Mouse (Mus musculus) lung, embryonic 15.5 days (tissue): ENCODE data around the gene Vps35l. TPM values are rescaled to one million over a fixed set of nuclear protein-coding genes. Genes with fewer than 3 reads are reported as not detected.

Source experiments
- ATAC-seq: fragments of 200-750 bp; cut with Nextera tagmentation; 2 replicates; pipeline ENCODE4 v1.8.0; 2017; ENCODE audit warnings: moderate number of reproducible peaks, borderline replicate concordance; ENCODE audit not compliant: low FRiP score, low TSS enrichment; ENCODE audit errors: extremely low read depth
- H3K27ac ChIP-seq: fragments of 300-500 bp; sonication (generic); 2 replicates; pipeline ENCODE4 v1.5.1; 2015; ENCODE audit warnings: moderate library complexity, mild to moderate bottlenecking, inconsistent platforms
- H3K27me3 ChIP-seq: fragments of 300-500 bp; sonication (generic); 2 replicates; pipeline ENCODE4 v1.6.1; 2015; ENCODE audit warnings: inconsistent platforms
- H3K36me3 ChIP-seq: fragments of 300-500 bp; sonication (generic); 2 replicates; pipeline ENCODE4 v1.6.1; 2015; ENCODE audit warnings: inconsistent platforms
- H3K4me1 ChIP-seq: fragments of 300-500 bp; sonication (generic); 2 replicates; pipeline ENCODE4 v1.6.1; 2015; ENCODE audit warnings: inconsistent platforms
- H3K4me2 ChIP-seq: fragments of 300-500 bp; sonication (generic); 2 replicates; pipeline ENCODE4 v1.6.1; 2015; ENCODE audit warnings: inconsistent platforms, mild to moderate bottlenecking, moderate library complexity
- H3K4me3 ChIP-seq: fragments of 300-500 bp; sonication (generic); 2 replicates; pipeline ENCODE4 v1.5.1; 2015; ENCODE audit warnings: mild to moderate bottlenecking, inconsistent platforms
- H3K9ac ChIP-seq: fragments of 300-500 bp; sonication (generic); 2 replicates; pipeline ENCODE4 v1.6.1; 2015; ENCODE audit warnings: inconsistent platforms
- H3K9me3 ChIP-seq: fragments of 300-500 bp; sonication (generic); 2 replicates; pipeline ENCODE4 v1.6.1; 2016; ENCODE audit warnings: inconsistent platforms
- WGBS: fragments of 180-500 bp; shearing (Covaris S2); methylation state at CpG from one replicate; pipeline ENCODE4 v1.1.7; 2015; 5-methylcytosine and 5-hydroxymethylcytosine counted together
- polyA plus RNA-seq: library from polyadenylated mRNA; unstranded; fragments of >200 nt; fragmentation: Nextera tagmentation; extraction: Ambion mirVana; gene quantifications from 2 replicates; pipeline ENCODE4 v1.2.1, GENCODE M21; 2015

Vps35l gene
- polyA plus RNA-seq, 1 experiment from 2014 or later = 63.6 TPM

GRCm38 (mm10) chr7:118708002-118708401 is 32.0 kb upstream of the Vps35l start:
- no peak for ATAC-seq
- 49% methylated on average over 4 of the region's 4 CpGs for WGBS
- H3K27ac ChIP-seq = no peak overlapping the region

GRCm38 (mm10) chr7:118710776-118711175 is 29.2 kb upstream of the Vps35l start:
- Histone ChIP-seq H3K4me1 (peaks cover 14% of the 10 kb centered on the region), H3K27me3 (no peaks in the 10 kb centered on the region), H3K4me2 (no peak overlapping the region), H3K36me3 (no peaks in the 10 kb centered on the region), H3K27ac (no peak overlapping the region), H3K9ac (no peak overlapping the region), H3K4me3 (no peak overlapping the region), H3K9me3 (no peaks in the 10 kb centered on the region)
- WGBS = 65% methylated on average over 5 of the region's 5 CpGs
- ATAC-seq = no peak

More at GRCm38 (mm10) chr7:118708002-118708401, 32.0 kb upstream of the Vps35l start:
- H3K9ac ChIP-seq = no peak overlapping the region
- peaks cover 29% of the 10 kb centered on the region for H3K4me1 ChIP-seq
- no peaks in the 10 kb centered on the region for H3K36me3 ChIP-seq
- no peak overlapping the region for H3K4me2 ChIP-seq
- no peaks in the 10 kb centered on the region for H3K27me3 ChIP-seq
- H3K9me3 ChIP-seq = no peaks in the 10 kb centered on the region
- no peak overlapping the region for H3K4me3 ChIP-seq

GRCm38 (mm10) chr7:118712228-118713173 is 27.5 kb upstream of the Vps35l start, which contains the start of gene Ccp110:
Ccp110 (plus strand) TSS chr7:118712552.
- ATAC-seq = peak; percentile 98
- 1% methylated on average over 48 of the region's 48 CpGs for WGBS
- H3K27ac ChIP-seq = peak within 1 kb of the TSS; percentile 29; the same call in 1 of the 2 replicates
- peaks cover 3% of the 10 kb centered on the region for H3K36me3 ChIP-seq
- no peaks in the 10 kb centered on the region for H3K9me3 ChIP-seq
- H3K4me3 ChIP-seq = peak within 1 kb of the TSS; percentile 80
- peaks cover 9% of the 10 kb centered on the region for H3K4me1 ChIP-seq
- H3K4me2 ChIP-seq = peak within 1 kb of the TSS; percentile 83
- H3K9ac ChIP-seq = peak within 1 kb of the TSS; percentile 58
- no peaks in the 10 kb centered on the region for H3K27me3 ChIP-seq

GRCm38 (mm10) chr7:118714873-118715272 is 25.2 kb upstream of the Vps35l start:
- no peak for ATAC-seq

GRCm38 (mm10) chr7:118718066-118718465 is 22.0 kb upstream of the Vps35l start:
- Histone ChIP-seq H3K4me3 (no peak overlapping the region), H3K4me1 (peaks cover 6% of the 10 kb centered on the region), H3K27ac (no peak overlapping the region), H3K27me3 (no peaks in the 10 kb centered on the region), H3K9me3 (no peaks in the 10 kb centered on the region), H3K9ac (no peak overlapping the region), H3K36me3 (peaks cover 25% of the 10 kb centered on the region), H3K4me2 (no peak overlapping the region)
- no peak for ATAC-seq
- 87% methylated on average over 4 of the region's 4 CpGs for WGBS

More at GRCm38 (mm10) chr7:118714873-118715272, 25.2 kb upstream of the Vps35l start:
- Histone ChIP-seq H3K9me3 (no peaks in the 10 kb centered on the region), H3K4me3 (no peak overlapping the region), H3K4me1 (peaks cover 9% of the 10 kb centered on the region), H3K36me3 (peaks cover 13% of the 10 kb centered on the region), H3K27me3 (no peaks in the 10 kb centered on the region), H3K9ac (no peak overlapping the region), H3K4me2 (no peak overlapping the region), H3K27ac (no peak overlapping the region)
- 84% methylated on average over 1 of the region's 1 CpGs for WGBS

GRCm38 (mm10) chr7:118723927-118724326 is 16.1 kb upstream of the Vps35l start:
- Histone ChIP-seq H3K4me3 (no peak overlapping the region), H3K36me3 (peaks cover 46% of the 10 kb centered on the region), H3K9me3 (no peaks in the 10 kb centered on the region), H3K4me1 (peaks cover 7% of the 10 kb centered on the region; the same call in 1 of the 2 replicates), H3K4me2 (no peak overlapping the region), H3K9ac (no peak overlapping the region), H3K27ac (peak overlapping the region; percentile 71), H3K27me3 (no peaks in the 10 kb centered on the region)
- ATAC-seq = peak; percentile 86
- WGBS = 61% methylated on average over 9 of the region's 9 CpGs

GRCm38 (mm10) chr7:118725459-118725858 is 14.6 kb upstream of the Vps35l start:
- Histone ChIP-seq H3K9ac (no peak overlapping the region), H3K27ac (no peak overlapping the region), H3K4me2 (no peak overlapping the region), H3K27me3 (no peaks in the 10 kb centered on the region), H3K4me3 (no peak overlapping the region), H3K4me1 (peaks cover 7% of the 10 kb centered on the region; the same call in 1 of the 2 replicates), H3K9me3 (no peaks in the 10 kb centered on the region), H3K36me3 (peaks cover 56% of the 10 kb centered on the region)
- ATAC-seq = no peak
- WGBS = 77% methylated on average over 2 of the region's 2 CpGs

GRCm38 (mm10) chr7:118728846-118729587 is 11.0 kb upstream of the Vps35l start:
- 90% methylated on average over 13 of the region's 13 CpGs for WGBS
- Histone ChIP-seq H3K9me3 (no peaks in the 10 kb centered on the region), H3K27ac (no peak overlapping the region), H3K4me2 (no peak overlapping the region), H3K36me3 (peaks cover 58% of the 10 kb centered on the region), H3K4me3 (no peak overlapping the region), H3K9ac (no peak overlapping the region), H3K27me3 (no peaks in the 10 kb centered on the region), H3K4me1 (peaks cover 5% of the 10 kb centered on the region; the same call in 1 of the 2 replicates)
- ATAC-seq = no peak

GRCm38 (mm10) chr7:118731781-118732180 is 8.2 kb upstream of the Vps35l start:
- H3K4me3 ChIP-seq = no peak overlapping the region
- ATAC-seq = no peak
- H3K4me2 ChIP-seq = no peak overlapping the region
- H3K9me3 ChIP-seq = no peaks in the 10 kb centered on the region
- H3K36me3 ChIP-seq = peaks cover 45% of the 10 kb centered on the region
- H3K27me3 ChIP-seq = no peaks in the 10 kb centered on the region
- H3K9ac ChIP-seq = no peak overlapping the region
- H3K4me1 ChIP-seq = no peaks in the 10 kb centered on the region
- H3K27ac ChIP-seq = no peak overlapping the region
- WGBS = 87% methylated on average over 3 of the region's 3 CpGs

GRCm38 (mm10) chr7:118733225-118733624 is 6.8 kb upstream of the Vps35l start:
- Histone ChIP-seq H3K27me3 (no peaks in the 10 kb centered on the region), H3K4me2 (no peak overlapping the region), H3K9me3 (no peaks in the 10 kb centered on the region), H3K9ac (no peak overlapping the region), H3K4me1 (no peaks in the 10 kb centered on the region), H3K36me3 (peaks cover 33% of the 10 kb centered on the region), H3K4me3 (no peak overlapping the region), H3K27ac (no peak overlapping the region)
- 92% methylated on average over 13 of the region's 13 CpGs for WGBS
- no peak for ATAC-seq

GRCm38 (mm10) chr7:118738730-118739129 is 1.3 kb upstream of the Vps35l start:
- no peak overlapping the region for H3K9ac ChIP-seq
- H3K27ac ChIP-seq = no peak overlapping the region
- H3K36me3 ChIP-seq = no peaks in the 10 kb centered on the region
- no peak overlapping the region for H3K4me2 ChIP-seq
- H3K4me3 ChIP-seq = no peak overlapping the region
- no peak for ATAC-seq
- WGBS = 71% methylated on average over 1 of the region's 1 CpGs
- no peaks in the 10 kb centered on the region for H3K9me3 ChIP-seq
- no peaks in the 10 kb centered on the region for H3K27me3 ChIP-seq
- peaks cover 9% of the 10 kb centered on the region for H3K4me1 ChIP-seq
